Mouse (Mus musculus) kidney, adult 2 months (tissue): ENCODE measurements around the gene Gm18596.

Experiments used
- CTCF ChIP-seq: fragments of 200-500 bp; conservative IDR thresholded peaks from 2 replicates; pipeline ENCODE4 v1.5.1; 2011; ENCODE audit warnings: low read depth, mild to moderate bottlenecking, control low read depth, low read length, moderate library complexity, mixed read lengths; ENCODE audit not compliant: insufficient read depth, insufficient read length
- POLR2A ChIP-seq: fragments of 200-500 bp; IDR thresholded peaks from one replicate; pipeline ENCODE4 v1.6.1; 2011; ENCODE audit warnings: low read depth, low read length, control low read depth

DNA sequence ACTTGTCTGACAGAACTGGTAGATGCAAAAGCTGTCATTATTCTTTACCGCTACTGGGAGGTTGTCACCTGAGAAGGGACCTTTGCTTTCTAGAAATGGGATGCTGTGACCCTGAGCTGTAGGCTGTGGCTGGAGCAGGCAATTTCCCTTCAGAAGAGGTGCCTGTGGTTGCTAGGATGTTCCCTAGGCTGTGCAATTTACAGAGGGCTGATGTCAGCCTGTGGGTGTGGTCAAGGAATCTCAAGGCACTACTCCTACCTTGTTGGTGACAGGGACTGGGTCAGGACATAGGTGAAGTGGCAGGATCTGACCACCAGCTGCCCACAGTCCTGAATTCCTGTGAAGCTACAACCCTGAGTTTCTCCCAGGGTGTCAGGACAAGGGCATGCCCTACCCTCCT is 27.3 kb upstream of the Gm18596 start:
- TF ChIP-seq POLR2A (no peak), CTCF (no peak)
